Mouse (Mus musculus) lung, postnatal 0 days (tissue): ENCODE data around the gene Rsph6a.

Experiments
- CTCF ChIP-seq: IDR thresholded peaks from 2 replicates; pipeline ENCODE4 v1.5.1; 2016; ENCODE audit warnings: antibody characterized with exemption, mild to moderate bottlenecking
- EP300 ChIP-seq: IDR thresholded peaks from 2 replicates; pipeline ENCODE4 v1.6.1; 2016; ENCODE audit warnings: antibody characterized with exemption, mild to moderate bottlenecking, control low read depth

DNA sequence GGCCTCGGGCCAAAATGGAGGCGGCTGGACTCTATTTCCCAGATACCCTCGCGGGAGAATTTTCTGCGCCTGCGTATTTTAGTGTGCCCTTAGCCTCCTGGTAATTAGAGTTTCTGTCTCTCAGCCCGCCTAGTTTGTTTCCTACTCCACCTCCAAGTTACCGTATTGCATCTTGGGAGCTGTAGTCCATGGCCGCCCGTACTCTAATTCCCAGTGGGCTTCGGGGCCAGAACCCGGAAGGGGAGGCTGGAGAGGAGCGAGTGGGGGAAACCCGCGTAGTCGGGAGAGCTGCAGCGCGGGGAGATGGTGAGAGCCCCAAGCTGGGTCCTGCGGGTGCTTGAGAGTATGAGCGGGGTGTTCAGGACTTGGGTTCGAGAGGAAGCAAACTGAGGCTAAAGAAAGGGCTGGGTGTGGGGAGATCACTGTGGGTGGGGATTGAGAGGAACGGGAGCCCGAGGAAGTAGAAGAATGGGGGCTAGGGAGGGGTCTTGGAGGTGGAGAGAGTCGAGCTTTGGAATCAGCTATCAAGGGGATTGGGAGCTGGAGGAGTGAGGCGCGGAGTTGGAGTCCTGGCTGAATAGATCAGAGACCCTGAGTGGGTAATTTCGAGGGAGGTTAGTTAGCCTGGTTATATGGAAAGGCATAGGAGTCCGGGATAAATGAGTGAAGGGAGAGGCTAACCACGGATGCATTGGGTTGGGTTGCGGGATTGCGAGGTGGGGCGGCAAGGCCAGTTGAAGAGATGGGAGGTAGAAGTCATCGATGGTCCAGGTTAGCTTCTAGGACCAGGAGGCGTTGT, 65.3 kb downstream of the Rsph6a start, which contains the start of gene Fbxo46:
- TF ChIP-seq CTCF (no peak), EP300 (no peak)
